Mouse (Mus musculus): Measurements from ENCODE around the gene Nfatc3. TPM values are rescaled to one million over a fixed set of nuclear protein-coding genes. Genes with fewer than 3 reads are reported as not detected.

Gene Nfatc3
- total RNA-seq, 4 experiments from 2014 or later: 42.3 to 54.0 (median 43.6) TPM

GRCm38 (mm10) chr8:106059613-106060371, 1.2 kb downstream of the Nfatc3 start:
- DNase-seq: peak; percentile 60

DNA sequence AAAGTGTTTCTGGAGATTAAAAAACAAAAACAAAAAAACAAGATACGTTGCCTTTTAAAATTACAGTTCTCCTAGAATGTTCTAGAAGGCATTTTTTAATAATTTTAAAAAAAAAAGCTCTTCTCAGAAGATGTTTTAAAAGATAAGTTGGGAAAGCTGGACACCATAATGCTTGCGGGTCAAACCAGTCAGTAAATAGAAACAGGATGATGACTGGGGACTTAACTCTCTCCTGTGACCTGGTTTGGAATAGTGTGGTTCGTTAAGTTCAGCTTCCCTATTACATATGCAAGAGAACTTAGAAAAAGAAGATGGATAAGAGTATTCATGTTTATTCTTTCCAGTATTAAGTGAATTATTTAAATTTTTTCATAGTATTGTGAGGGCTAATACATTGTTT, 1.9 kb downstream of the Nfatc3 start:
- no peak for DNase-seq

DNA sequence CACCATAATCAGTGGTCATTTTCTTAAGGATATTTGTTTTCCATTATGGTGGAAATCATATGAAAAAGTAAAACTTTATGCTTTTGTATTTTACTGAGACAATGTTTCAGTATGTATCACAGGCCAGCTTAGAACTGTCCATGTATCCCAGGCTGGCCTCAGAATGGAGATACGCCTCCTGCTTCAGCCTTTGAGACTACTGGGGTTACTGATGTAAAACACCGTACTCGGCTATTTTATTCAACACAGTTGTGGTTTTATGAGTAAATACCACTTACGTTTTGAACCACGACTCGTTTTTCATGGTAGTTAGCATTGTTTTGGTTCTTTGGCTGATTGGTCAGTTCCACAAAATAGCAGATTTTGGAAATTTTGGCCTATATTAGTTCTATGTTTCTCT, 3.0 kb downstream of the Nfatc3 start:
- DNase-seq: no peak

GRCm38 (mm10) chr8:106063046-106063445, 4.4 kb downstream of the Nfatc3 start:
- DNase-seq: no peak

- DNase-seq: no peak
Measured at GRCm38 (mm10) chr8:106066721-106067120, 8.1 kb downstream of the Nfatc3 start.

DNA sequence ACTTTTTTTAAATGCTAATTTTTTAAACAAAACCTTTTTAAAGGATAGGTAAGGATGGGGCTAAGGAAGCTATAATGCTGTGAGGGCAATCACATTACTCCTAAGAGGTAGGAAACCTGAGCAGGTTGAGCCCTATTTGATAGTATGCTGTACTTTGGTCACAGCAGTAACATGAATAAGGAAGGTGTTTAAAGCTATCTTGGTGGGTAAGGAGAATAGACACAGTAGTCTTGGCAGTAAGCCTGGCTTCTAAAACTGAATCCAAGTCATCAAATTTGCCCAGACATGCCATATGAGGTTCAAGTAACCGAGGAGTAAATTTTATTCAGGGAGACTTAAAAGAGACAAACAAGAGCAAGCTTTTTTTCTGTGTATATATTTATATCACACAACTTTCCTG, 10.9 kb downstream of the Nfatc3 start:
- no peak for DNase-seq

- DNase-seq: no peak
Measured at GRCm38 (mm10) chr8:106072113-106072512, 13.5 kb downstream of the Nfatc3 start.

GRCm38 (mm10) chr8:106074236-106074635, 15.6 kb downstream of the Nfatc3 start:
- DNase-seq: peak; percentile 66

DNA sequence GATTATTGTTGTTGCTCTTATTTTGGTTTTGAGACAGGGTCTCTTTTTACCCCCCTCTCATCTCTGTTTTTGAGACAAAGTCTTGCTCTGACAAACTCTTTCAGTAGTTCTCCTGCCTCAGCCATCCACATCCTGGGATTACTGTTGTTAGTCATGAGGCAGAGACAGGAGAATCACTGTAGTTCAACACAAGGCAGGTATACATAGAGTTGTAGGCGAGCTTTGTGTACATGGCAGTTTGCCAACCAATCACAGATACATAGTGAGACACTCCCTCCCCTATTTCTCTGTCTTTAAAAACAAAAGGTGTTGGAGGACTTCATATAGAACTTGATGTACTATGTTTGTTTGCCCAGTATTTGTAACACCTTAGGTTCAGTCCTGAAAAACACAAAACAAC, 16.0 kb downstream of the Nfatc3 start:
- no peak for DNase-seq

DNA sequence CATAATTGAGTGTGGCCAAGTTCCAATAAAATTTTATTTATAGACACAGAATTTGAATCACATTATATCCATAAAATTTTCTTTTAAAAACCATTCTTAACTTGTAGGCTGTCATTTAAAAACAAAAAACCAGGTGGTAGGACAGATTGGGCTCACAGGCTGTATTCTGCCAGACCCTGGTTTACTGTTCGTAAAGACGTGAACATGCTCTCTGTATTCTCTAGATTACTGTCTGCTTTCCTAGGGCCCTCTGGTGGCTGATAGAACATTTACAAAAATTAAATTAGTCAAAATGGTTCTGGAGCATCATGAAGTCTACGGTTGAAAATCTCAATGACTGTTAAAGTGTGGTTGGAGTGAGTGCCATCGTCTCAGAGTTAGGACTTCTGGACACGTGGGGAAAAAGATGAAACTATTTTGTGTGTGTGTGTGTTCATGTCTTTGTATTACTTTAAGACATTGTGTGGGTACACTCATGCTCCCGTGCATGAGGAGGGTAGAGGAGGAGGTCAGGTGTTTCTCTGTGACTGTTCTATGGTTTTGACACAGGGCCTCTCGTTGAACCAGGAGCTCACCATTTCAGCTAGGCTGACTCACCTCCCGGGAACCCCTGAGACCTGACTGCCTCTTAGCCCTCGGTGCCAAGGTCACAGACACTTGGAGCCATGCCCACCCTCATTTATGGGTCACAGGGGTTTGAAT, 16.7 kb downstream of the Nfatc3 start:
- peak; percentile 67 for DNase-seq

GRCm38 (mm10) chr8:106075863-106076174, 17.2 kb downstream of the Nfatc3 start:
- DNase-seq: no peak

DNA sequence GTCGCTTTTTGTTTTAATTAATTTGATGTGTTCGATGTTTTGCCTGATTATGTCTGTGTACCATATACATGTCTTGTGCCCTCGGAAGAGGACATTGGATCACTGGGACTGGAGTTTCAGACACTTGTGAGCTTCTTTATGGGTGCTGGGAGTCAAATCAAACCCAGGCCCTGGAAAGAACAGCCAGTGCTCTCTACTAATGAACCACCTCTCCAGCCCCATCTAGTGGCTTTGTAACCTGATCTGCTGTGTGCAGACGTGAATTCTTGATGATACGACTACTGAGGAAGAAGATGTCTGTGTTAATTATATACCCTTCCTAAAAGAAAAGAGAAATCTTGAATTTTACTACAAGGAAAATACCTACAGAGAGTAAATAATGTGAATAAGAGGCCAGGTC, 18.0 kb downstream of the Nfatc3 start:
- no peak for DNase-seq

DNA sequence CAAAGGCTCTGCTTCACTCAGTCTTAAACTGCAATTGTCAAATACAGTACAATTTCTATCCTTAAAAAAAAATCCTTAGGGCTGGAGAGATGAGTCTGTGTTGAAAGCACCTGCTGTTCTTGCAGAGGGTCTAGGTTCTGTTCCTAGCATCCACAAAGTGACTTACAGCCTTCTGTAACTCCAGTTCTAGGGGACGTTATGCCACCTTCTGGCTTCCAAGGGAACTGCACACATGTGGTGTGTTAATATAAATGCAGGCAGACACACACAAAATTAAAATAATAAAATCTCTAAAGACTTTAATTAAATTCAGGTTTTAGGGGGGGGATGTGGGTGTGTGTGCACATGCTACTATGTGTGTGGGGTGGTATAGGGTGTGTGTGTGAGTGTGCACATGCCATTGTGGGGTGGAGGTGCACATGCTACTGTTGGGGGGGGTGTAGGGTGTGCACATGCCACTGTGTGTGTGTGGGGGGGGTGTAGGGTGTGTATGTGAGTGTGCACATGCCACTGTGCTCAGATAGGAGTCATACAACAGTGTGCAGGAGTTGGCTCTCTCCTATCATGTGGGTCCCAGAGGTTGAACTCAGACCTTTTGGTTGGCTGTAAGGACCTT, 18.9 kb downstream of the Nfatc3 start:
- no peak for DNase-seq

- no peak for DNase-seq
Measured at GRCm38 (mm10) chr8:106102321-106102720, 43.7 kb downstream of the Nfatc3 start.

DNA sequence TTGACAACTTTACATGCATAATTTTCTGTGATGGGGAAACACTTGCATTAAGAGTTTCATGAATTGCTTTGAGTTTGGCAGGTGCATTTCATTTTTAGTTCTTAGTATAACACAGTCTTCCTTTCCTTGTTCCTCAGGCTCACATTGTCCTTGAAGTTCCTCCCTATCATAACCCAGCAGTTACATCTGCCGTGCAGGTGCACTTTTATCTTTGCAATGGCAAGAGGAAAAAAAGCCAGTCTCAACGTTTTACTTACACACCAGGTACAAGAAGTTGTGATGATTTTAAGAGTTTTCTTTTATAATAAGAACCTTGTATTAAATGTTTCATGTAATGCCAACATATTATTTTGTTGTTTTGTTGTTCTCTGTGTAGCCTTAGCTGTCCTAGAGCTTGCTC, 45.2 kb downstream of the Nfatc3 start:
- DNase-seq: no peak

DNA sequence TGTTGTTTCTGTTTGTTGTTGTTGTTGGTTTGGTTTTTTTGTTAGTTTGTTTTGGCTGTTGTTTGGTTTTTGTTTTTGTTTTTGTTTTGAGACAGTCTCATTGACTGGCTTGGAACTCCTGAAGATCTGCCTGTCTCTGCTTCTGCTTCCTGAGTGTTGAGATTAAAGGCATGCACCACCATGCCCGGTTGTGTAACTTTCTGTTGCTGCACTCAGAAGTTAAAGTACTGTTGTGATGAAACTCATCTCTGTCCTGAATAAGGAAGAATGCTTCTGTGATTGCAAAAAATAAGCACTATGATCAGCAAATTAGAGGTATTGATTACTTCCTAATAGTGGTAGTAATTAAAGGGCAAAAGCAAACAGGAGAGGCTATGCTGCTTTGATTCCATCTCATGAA, 47.6 kb downstream of the Nfatc3 start:
- no peak for DNase-seq

DNA sequence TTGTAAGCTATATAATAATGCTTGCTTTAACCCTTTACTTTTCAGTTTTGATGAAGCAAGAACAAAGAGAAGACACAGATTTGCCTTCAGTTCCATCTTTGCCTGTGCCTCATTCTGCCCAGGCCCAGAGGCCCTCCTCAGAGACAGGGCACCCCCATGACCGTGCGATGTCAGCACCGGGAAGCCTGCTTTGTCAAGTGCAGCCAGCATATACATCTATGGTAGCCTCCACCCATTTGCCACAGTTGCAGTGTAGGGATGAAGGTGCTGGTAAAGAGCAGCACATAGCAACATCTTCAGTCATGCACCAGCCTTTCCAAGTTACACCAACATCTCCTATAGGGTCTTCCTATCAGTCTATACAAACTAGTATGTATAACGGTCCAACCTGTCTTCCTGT, 49.4 kb downstream of the Nfatc3 start:
- no peak for DNase-seq

- no peak for DNase-seq
Measured at GRCm38 (mm10) chr8:106108729-106109128, 50.1 kb downstream of the Nfatc3 start.

DNA sequence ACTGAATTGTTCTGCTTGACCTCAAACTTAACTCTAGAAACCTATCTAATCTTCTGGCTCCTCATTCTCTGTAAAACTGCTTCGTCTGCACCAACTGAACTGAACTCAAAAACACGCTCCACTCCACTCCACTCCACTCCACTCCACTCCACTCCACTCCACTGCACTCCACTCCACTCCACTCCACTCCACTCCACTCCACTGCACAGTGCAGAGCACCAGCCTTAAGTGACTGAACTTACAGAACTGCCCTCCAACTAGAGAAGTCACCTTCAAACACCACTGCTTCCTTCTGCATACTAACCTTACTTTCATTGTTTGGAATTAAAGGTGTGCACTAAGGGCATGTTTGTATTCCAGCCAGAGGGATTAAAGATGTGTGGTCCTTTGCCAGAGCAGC, 53.4 kb downstream of the Nfatc3 start:
- DNase-seq: no peak

GRCm38 (mm10) chr8:106112514-106112913, 53.9 kb downstream of the Nfatc3 start:
- no peak for DNase-seq

- no peak for DNase-seq
Measured at GRCm38 (mm10) chr8:106115897-106116296, 57.3 kb downstream of the Nfatc3 start.

DNA sequence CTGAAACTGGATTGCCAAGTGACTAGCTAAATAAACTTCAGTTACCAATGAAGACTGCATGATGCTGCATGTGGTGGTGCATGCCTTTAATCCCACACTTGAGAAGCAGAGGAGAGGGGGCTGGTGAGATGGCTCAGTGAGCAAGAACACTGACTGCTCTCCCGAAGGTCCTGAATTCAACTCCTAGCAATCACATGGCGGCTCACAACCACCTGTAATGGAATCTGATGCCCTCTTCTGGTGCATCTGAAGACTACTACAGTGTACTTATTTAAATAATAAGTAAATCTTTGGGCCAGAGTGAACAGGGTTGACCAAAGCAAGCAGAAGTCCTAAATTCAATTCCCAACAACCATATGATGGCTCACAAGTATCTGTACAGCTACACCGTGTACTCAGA, 64.8 kb downstream of the Nfatc3 start:
- no peak for DNase-seq

GRCm38 (mm10) chr8:106126055-106126454, 67.4 kb downstream of the Nfatc3 start:
- DNase-seq: no peak

DNA sequence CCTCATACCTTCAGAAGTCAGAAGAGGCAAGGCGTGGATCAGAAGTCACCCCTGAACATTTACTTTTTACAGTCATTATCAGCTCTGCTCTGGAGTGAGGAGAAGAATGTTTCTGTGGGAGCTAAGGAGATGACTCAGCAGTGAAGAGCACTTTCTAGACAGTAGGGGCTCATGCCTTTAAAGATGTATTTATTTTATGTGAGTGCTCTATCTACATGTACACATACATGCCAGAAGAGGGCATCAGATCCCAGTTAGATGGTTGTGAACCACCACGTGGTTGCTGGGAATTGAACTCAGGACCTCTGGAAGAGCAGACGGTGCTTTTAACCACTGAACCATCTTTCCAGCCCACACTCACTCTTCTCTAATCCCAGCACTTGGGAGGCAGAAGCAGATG, 68.4 kb downstream of the Nfatc3 start:
- DNase-seq: no peak
